Mouse (Mus musculus): Measurements from ENCODE around the gene Sirt3. TPM values are rescaled to one million over a fixed set of nuclear protein-coding genes. Genes with fewer than 3 reads are reported as not detected.

Gene Sirt3
- 17.9 and 19.0 TPM in 2 replicates for polyA plus RNA-seq (2015; fragmentation: Nextera tagmentation; extraction: Ambion mirVana)

- no peak for TF ChIP-seq EP300 (optimal IDR thresholded peaks at IDR 0.05)
- peak; percentile 13; the same call in 1 of the 2 replicates for TF ChIP-seq CTCF (IDR thresholded peaks at IDR 0.05; ENCODE audit: low read depth)
- Histone ChIP-seq H3K27ac (replicated peaks) (peak within 1 kb of the TSS; percentile 88), H3K4me2 (replicated peaks; ENCODE audit: low read depth) (peak within 1 kb of the TSS; percentile 80), H3K9me3 (ENCODE audit: control insufficient read depth, low read length) (no peaks in the 10 kb centered on the region), H3K9ac (ENCODE audit: low read length) (peak within 1 kb of the TSS; percentile 72), H3K36me3 (ENCODE audit: control insufficient read depth, insufficient read depth, low read length) (no peaks in the 10 kb centered on the region), H3K4me1 (replicated peaks; ENCODE audit: control insufficient read depth, insufficient read depth) (no peaks in the 10 kb centered on the region), H3K27me3 (ENCODE audit: control insufficient read depth, insufficient read depth, low read length) (no peaks in the 10 kb centered on the region), H3K4me3 (ENCODE audit: low read depth, low read length) (peak within 1 kb of the TSS; percentile 71)
- WGBS, result under 1% methylated on average over 56 of the region's 59 CpGs
- peak; percentile 97 for ATAC-seq (ENCODE audit: low FRiP score, low TSS enrichment)
- peak; percentile 95 for DNase-seq (ENCODE audit: low spot score)
Observed at GRCm38 (mm10) chr7:140881696-140882468, at the start of gene Sirt3, which contains the start of gene Psmd13. TSS of gene Sirt3 (minus strand) at chr7:140882309. TSS of gene Psmd13 (plus strand) at chr7:140881968.

DNA sequence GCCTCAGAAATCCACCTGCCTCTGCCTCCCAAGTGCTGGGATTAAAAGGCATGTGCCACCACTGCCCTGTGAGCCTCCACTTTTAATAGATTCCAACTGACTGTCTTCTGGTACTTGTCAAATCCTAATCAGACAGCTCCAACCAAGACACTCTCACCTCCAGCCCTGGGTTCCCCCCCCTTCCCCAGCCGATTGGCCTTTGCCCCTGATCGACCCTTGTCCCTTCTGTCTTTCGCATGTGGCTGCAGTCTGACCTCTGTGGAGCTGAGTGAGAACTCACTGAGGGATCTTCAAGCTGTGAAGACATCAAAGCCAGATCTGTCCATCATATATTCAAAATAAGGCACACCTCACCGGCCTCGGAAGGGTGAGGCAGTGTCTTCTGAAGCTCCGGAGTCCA, 45.1 kb upstream of the Sirt3 start:
- ATAC-seq (ENCODE audit: low FRiP score, low TSS enrichment) (no peak), DNase-seq (ENCODE audit: low spot score) (no peak)
- Histone ChIP-seq H3K9ac (ENCODE audit: low read length) (no peak overlapping the region), H3K4me2 (replicated peaks; ENCODE audit: low read depth) (no peak overlapping the region), H3K4me1 (replicated peaks; ENCODE audit: control insufficient read depth, insufficient read depth) (0 out of 2 replicates have a peak, but pooled peaks cover 2% of the 10 kb centered on the region), H3K27me3 (ENCODE audit: control insufficient read depth, insufficient read depth, low read length) (0 out of 2 replicates have a peak, but pooled peaks cover 7% of the 10 kb centered on the region), H3K36me3 (ENCODE audit: control insufficient read depth, insufficient read depth, low read length) (no peaks in the 10 kb centered on the region), H3K9me3 (ENCODE audit: control insufficient read depth, low read length) (no peaks in the 10 kb centered on the region), H3K4me3 (ENCODE audit: low read depth, low read length) (no peak overlapping the region), H3K27ac (replicated peaks) (no peak overlapping the region)
- no peak for TF ChIP-seq CTCF (IDR thresholded peaks at IDR 0.05; ENCODE audit: low read depth)
- no peak for TF ChIP-seq EP300 (optimal IDR thresholded peaks at IDR 0.05)
- WGBS, result 81% methylated on average over 6 of the region's 6 CpGs

- TF ChIP-seq CTCF (IDR thresholded peaks at IDR 0.05; ENCODE audit: low read depth) (no peak), EP300 (optimal IDR thresholded peaks at IDR 0.05) (no peak)
- 0 out of 2 replicates have a peak, but pooled peaks cover 2% of the 10 kb centered on the region for H3K4me1 ChIP-seq (replicated peaks; ENCODE audit: control insufficient read depth, insufficient read depth)
- H3K4me3 ChIP-seq (ENCODE audit: low read depth, low read length), result peak overlapping the region; percentile 39
- 29% methylated on average over 30 of the region's 30 CpGs for WGBS
- 0 out of 2 replicates have a peak overlapping the region, but pooled peaks have one; percentile 18 for H3K9ac ChIP-seq (ENCODE audit: low read length)
- H3K27ac ChIP-seq (replicated peaks), result no peak overlapping the region
- H3K9me3 ChIP-seq (ENCODE audit: control insufficient read depth, low read length), result no peaks in the 10 kb centered on the region
- no peak for ATAC-seq (ENCODE audit: low FRiP score, low TSS enrichment)
- peaks cover 12% of the 10 kb centered on the region; the same call in 1 of the 2 replicates for H3K27me3 ChIP-seq (ENCODE audit: control insufficient read depth, insufficient read depth, low read length)
- DNase-seq (ENCODE audit: low spot score), result no peak
- no peaks in the 10 kb centered on the region for H3K36me3 ChIP-seq (ENCODE audit: control insufficient read depth, insufficient read depth, low read length)
- peak overlapping the region; percentile 59 for H3K4me2 ChIP-seq (replicated peaks; ENCODE audit: low read depth)
Observed at GRCm38 (mm10) chr7:140923070-140923775, 41.1 kb upstream of the Sirt3 start.

- H3K9me3 ChIP-seq (ENCODE audit: control insufficient read depth, low read length), result no peaks in the 10 kb centered on the region
- TF ChIP-seq EP300 (optimal IDR thresholded peaks at IDR 0.05), result no peak
- 0 out of 2 replicates have a peak, but pooled peaks cover 2% of the 10 kb centered on the region for H3K4me1 ChIP-seq (replicated peaks; ENCODE audit: control insufficient read depth, insufficient read depth)
- H3K27ac ChIP-seq (replicated peaks), result no peak overlapping the region
- peak overlapping the region; percentile 39 for H3K4me3 ChIP-seq (ENCODE audit: low read depth, low read length)
- peaks cover 12% of the 10 kb centered on the region; the same call in 1 of the 2 replicates for H3K27me3 ChIP-seq (ENCODE audit: control insufficient read depth, insufficient read depth, low read length)
- peak; percentile 74 for DNase-seq (ENCODE audit: low spot score)
- peak; percentile 54 for ATAC-seq (ENCODE audit: low FRiP score, low TSS enrichment)
- 1% methylated on average over 49 of the region's 49 CpGs for WGBS
- H3K4me2 ChIP-seq (replicated peaks; ENCODE audit: low read depth), result peak overlapping the region; percentile 59
- H3K9ac ChIP-seq (ENCODE audit: low read length), result peak overlapping the region; percentile 18; the same call in 1 of the 2 replicates
- no peaks in the 10 kb centered on the region for H3K36me3 ChIP-seq (ENCODE audit: control insufficient read depth, insufficient read depth, low read length)
Observed at GRCm38 (mm10) chr7:140922398-140923069, 40.4 kb upstream of the Sirt3 start.

GRCm38 (mm10) chr7:140921225-140921975, 39.3 kb upstream of the Sirt3 start:
- Histone ChIP-seq H3K36me3 (ENCODE audit: control insufficient read depth, insufficient read depth, low read length) (no peaks in the 10 kb centered on the region), H3K4me3 (ENCODE audit: low read depth, low read length) (no peak overlapping the region), H3K27me3 (ENCODE audit: control insufficient read depth, insufficient read depth, low read length) (peaks cover 12% of the 10 kb centered on the region; the same call in 1 of the 2 replicates), H3K9ac (ENCODE audit: low read length) (no peak overlapping the region), H3K9me3 (ENCODE audit: control insufficient read depth, low read length) (no peaks in the 10 kb centered on the region), H3K4me2 (replicated peaks; ENCODE audit: low read depth) (no peak overlapping the region), H3K27ac (replicated peaks) (no peak overlapping the region), H3K4me1 (replicated peaks; ENCODE audit: control insufficient read depth, insufficient read depth) (0 out of 2 replicates have a peak, but pooled peaks cover 2% of the 10 kb centered on the region)
- DNase-seq (ENCODE audit: low spot score), result no peak
- 34% methylated on average over 22 of the region's 22 CpGs for WGBS
- TF ChIP-seq CTCF (IDR thresholded peaks at IDR 0.05; ENCODE audit: low read depth) (no peak), EP300 (optimal IDR thresholded peaks at IDR 0.05) (no peak)
- ATAC-seq (ENCODE audit: low FRiP score, low TSS enrichment), result no peak

Data from stomach, postnatal 0 days (tissue).